Mouse (Mus musculus): ENCODE measurements around the gene Nme7.

The Nme7 gene

DNA sequence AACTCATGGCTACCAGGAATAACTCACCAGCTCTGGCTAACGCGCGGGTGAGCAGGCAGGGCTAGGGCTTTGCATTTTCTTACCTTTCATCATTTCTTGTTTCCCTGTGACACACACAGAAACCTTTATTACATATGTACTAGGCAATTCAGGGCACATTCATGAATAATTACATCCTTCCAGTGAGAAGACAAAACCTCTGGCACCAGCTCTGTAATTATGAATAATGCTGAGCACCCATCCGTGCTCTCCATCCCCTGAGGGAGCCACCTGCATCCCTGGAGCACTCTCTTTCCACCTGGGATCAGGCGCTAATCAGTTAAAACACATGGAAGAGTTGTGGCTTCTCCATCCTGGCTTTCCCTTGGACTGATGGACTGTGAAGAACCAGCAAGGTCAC lies at the start of gene Nme7:
Nme7 (plus strand) TSS at position 301 of the 400 bp plus-strand sequence.
- DNase-seq (ENCODE audit: low spot score), result no peak

DNA sequence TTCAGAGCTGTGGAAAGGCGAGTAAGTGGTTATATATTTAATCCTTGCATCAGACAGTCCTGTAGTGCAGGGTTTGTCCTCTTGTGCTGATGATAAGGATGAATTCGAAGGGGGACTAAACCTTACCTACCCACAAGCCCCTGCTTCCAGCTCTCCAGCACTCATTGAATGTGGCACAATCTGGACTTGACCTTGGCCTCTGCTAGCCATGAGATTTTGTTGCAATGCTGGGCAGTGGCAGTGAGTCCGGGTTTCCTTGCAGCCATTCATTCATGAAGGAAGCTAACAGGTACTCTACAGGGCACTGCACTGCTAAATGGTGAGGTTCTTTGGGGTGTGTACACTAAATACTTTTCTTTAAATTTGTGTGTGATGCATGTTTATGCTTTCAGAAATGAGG lies 49.1 kb upstream of the Nme7 start:
- no peak for DNase-seq (ENCODE audit: low spot score)

DNA sequence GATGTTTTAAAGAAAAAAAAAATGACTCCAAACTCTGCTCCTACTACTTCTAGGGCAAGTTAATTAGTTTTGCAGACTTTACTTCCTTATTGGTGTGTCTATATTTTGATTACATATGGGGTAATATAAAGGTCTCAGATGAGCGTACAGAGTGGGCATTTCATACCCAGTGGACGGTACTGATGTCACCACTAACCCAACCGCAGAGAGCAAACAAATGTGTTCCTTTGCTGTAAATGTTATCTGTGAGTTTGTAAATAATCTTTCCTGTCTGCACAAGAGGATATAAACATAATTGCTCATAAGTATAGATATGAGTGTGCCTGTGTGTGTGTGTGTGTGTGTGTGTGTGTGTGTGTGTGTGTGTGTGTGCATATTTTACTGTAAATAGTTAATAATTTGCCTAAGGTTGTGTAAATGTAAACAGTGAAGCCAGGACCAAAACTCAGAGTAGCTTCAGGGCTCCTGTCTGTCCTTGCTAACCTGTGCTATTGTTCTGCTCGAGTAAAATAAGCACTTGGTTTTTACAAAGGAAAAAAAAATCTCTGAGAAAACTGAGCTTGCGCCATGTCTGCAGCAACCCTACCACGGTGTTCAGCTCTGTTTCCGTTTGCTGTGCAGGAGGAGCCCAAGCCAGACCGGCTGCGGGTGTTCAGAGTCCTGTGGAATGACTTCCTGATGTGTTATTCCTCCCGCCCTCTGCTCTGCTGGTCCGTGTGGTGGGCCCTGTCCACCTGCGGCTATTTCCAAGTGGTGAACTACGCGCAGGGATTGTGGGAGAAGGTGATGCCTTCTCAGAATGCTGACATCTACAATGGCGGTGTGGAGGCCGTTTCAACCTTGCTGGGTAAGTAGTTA lies 43.5 kb upstream of the Nme7 start:
- no peak for DNase-seq (ENCODE audit: low spot score)

DNA sequence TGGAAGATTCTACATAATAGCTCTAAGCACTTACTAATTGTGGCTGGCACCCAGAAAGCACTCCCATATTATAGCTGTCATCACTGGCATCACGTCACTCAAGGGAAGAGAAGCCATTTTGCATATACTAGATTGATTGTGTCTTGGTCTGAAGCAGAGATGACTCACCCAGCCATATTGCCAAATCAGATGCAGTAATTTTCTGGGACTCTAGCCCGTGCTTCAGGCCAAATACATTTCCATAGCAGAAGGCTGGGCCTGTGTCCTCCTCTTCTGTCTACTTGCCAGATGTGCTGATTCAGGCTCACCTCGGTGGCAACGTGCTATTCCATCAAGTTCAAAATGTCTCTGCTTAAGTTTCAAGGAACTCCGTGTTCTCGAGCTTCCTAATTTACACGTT lies 42.4 kb upstream of the Nme7 start:
- no peak for DNase-seq (ENCODE audit: low spot score)

GRCm38 (mm10) chr1:164270941-164271340 lies 33.0 kb upstream of the Nme7 start:
- no peak for DNase-seq (ENCODE audit: low spot score)

DNA sequence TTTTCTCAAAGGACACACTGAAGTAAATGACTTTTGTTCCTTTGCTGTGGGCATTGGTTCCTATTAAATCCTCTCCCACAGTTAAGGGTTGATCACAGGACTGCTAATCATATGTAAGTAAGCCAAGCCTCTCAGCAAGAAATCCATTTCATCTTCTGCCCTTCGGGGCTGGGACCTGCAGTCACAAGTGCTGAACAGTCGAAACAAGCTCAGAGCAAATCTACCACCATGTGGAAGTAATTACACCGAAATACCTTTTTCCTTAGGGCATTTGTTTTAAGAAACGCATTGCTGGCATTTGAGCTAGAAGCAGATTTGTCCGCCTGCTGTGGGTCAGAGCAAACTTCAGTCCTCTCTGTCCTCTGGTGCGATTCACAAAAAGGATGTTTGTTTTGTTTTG lies 30.3 kb upstream of the Nme7 start:
- no peak for DNase-seq (ENCODE audit: low spot score)

DNA sequence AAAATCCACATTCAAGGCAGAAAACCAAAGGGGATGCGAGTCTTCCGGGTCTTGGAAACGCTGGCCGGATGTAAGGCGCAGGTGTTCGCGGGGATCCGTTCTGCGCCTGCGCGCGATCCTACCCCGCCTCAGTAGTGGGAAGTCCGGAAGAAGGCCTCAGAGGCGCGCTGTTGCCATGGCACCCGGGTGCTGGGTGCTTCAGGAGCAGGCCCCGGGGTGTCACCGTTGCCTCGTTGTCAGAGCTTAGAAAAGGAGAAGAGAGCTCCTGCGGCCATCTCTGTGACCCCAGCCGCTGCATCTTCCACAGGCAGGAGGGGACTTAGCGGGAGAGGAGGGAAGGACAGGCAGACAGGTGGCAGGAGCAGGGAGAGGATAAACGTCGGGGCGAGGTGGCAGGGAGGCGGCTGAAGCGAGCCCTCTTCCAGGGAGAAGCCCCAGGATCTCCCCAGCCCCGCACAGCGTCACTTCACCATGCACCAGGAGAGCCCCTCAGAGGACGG lies 28.4 kb upstream of the Nme7 start, which contains the start of gene Ccdc181:
Ccdc181 (plus strand) TSS at position 131 of the 500 bp plus-strand sequence.
- peak; percentile 61 for DNase-seq (ENCODE audit: low spot score)

GRCm38 (mm10) chr1:164276552-164276951 lies 27.4 kb upstream of the Nme7 start:
- DNase-seq (ENCODE audit: low spot score), result no peak

GRCm38 (mm10) chr1:164279332-164279731 lies 24.6 kb upstream of the Nme7 start:
- DNase-seq (ENCODE audit: low spot score), result no peak

DNA sequence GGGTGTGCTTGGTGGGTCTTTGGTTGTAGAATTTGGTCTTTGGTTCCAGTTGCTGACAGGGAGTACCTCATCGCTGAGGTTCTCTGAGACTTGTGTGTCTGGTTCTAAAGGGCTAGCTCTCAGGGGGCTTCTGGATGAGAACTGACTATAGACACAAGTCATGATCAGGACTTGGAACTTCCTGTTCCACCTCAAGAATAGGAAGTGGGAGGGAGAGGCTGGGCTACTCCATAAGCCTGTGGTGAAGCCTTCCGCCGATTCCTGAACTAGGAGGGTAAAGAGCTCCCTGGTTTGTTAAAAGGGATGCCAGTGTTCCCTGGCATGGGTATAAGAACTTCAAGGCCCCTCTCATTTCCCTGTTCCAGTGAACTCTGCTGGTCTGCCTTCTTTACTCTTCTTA lies 19.9 kb upstream of the Nme7 start:
- no peak for DNase-seq (ENCODE audit: low spot score)

DNA sequence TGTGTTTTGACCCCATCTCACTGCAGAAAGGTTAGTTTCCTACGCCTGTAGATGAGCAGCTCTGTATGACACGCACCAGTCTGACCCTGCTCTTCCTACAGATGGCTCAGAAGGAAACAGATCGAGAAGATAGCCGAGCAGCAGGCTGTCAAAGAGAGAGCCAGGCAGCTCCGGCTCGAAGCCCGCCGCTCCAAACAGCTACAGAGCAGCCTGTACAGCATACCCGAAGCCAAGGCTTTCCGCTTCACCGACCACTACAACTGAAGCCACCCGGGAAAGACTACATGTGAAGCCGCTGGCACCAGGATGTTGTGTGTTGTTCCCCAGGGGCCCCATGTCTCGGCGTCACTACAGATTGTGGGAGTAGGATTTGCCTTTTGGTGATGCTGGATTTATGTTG lies 16.5 kb upstream of the Nme7 start:
- no peak for DNase-seq (ENCODE audit: low spot score)

- DNase-seq (ENCODE audit: low spot score), result no peak
Observed at GRCm38 (mm10) chr1:164292040-164292439, 11.9 kb upstream of the Nme7 start.

DNA sequence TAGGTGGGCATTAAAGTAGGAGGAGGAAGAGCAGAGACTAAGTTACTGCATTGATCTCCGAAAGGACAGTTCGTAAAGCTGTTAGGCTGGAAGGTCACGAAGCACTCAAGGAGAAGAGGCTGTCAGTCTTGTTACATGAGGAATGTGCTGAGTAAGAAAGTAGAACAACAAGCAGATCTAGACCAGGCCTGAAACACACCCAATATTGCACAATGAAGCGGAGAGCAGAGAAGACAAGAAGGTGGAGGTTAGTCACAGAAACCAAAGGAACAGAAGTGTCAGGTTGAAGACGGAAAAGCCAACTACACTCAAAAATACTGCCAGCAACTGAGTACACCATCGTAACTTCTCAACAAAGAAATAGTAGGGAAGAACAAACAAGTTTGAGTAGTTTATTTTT lies 9.8 kb upstream of the Nme7 start:
- DNase-seq (ENCODE audit: low spot score), result no peak

DNA sequence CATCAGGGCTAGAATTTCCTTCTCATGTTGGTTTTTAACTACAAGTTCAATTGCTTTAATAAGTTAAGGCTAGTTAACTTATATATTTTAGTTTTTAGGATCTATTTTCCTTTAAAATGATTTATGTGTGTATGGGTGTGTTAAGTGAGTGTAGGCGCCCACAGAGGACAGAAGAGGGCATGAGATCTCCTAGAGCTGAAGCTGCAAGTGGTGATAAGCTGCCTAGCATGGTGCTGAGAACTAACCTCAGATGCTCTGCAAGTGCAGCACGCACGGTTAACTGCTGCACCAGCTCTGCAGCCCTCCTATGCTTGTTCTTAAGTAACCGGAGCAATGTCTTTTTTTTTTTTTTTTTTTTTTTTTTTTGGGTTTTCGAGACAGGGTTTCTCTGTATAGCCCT lies 7.4 kb upstream of the Nme7 start:
- no peak for DNase-seq (ENCODE audit: low spot score)

- no peak for DNase-seq (ENCODE audit: low spot score)
Observed at GRCm38 (mm10) chr1:164301949-164302348, 2.0 kb upstream of the Nme7 start.

- peak; percentile 92 for DNase-seq (ENCODE audit: low spot score)
Observed at GRCm38 (mm10) chr1:164307124-164307751, 3.3 kb downstream of the Nme7 start, which contains the start of gene Blzf1. TSS of gene Blzf1 (minus strand) at chr1:164307489.

GRCm38 (mm10) chr1:164307922-164308321 lies 4.0 kb downstream of the Nme7 start:
- DNase-seq (ENCODE audit: low spot score), result no peak

DNA sequence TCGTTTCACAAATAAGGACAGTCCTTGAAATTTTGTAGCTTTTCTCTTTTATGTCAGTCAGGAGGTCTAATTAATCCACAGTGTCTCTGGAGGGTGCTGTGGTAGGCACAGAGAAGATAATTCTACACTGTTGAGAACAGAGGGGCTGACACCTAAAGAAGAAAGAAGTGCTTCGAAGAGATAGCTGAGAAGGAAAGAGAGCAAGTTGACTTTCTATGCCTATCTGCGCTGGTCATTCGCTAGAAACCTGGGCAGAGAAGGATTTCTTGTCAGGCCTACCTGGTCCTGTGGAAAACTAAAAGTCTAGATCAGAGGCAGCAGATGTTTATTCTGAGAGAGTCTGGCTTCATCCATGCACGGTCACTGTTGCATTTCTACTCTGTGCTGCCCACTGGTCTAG lies 10.2 kb downstream of the Nme7 start:
- DNase-seq (ENCODE audit: low spot score), result no peak

- DNase-seq (ENCODE audit: low spot score), result no peak
Observed at GRCm38 (mm10) chr1:164315266-164315665, 11.3 kb downstream of the Nme7 start.

DNA sequence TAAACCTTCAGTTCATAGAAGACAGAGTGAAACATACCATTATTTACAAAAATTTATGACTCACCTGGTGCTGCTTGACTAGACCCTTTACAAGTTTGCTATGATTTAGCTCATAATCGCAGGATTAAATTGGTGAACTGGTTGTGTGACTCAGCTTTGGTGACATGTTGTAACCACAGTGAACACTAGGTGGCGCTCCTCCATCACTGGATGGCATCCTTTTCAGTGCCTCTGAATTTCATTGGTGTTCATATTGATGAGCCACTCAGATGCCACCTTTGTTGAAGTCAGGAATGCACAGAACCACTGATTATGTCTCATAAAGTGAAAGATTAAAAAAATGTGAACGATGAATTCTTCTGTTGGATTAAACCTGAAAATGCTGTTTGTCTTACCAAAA lies 12.8 kb downstream of the Nme7 start:
- DNase-seq (ENCODE audit: low spot score), result no peak

DNA sequence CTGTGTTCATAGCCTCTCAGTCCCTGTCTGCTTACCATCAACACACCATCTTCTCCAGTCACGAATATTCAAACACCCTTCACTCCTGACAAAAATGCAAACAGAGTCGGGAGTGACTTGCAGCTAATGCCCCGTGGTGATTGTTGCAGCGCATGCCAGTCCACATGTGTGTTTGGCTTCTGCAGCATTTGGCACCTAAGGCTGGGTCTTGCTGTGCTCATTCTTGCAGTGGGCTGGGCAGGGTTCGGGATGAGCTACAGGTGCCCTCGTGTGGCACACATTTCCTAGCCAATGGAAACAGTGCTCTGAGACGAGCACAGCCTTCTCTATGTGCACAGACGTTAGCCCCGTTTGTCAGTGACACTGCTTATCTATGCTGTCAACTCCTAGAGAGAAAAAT lies 13.3 kb downstream of the Nme7 start:
- no peak for DNase-seq (ENCODE audit: low spot score)

DNA sequence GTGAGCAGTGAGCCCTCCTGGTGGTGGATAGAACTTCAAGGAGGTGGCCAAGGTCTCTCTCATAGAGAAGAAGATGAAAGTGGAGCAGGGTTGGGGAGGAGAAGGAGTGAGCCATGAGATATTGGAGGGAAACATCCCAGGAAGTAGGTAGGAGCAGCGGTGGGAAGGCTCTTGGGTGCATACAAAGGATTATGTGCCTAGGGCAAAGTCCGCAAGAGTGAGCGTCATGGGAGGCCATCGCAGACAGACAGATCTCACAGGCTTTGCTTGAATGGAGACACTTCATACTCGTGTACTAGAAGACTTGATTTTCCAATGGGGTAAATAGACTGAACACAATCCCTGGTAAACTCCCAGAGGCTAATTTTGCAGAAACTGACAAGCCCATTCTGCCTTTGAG lies 14.6 kb downstream of the Nme7 start:
- DNase-seq (ENCODE audit: low spot score), result no peak

DNA sequence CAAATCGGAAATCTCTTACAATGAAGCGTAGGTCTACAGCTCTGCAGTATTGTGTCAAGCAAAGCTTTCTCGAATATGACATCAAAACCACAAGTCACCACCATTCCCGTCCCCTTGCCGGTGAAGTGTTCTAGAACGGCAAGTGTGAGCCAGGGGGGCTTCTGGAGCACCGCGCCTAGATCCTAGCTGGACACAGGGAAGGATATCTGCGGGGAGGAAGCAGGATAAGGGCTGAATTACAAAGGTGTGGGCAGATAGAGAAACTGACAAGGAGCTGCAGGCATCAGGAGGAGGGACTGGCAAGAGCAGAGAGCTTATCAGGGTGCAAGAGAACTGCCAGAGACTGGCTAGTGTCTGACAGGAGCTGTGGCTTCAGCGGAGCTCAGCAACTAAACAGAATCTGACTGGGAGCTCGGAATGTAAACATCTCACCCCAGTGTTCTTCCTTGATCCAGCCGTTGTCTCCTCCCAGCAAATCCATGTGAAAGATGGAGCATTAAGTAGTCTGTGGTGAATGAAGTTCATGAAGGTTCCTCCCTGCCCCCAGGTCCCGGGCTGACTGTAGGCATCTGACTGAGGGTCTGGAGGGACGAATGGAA lies 15.7 kb downstream of the Nme7 start:
- DNase-seq (ENCODE audit: low spot score), result no peak

All from urinary bladder, postnatal 10 days (tissue).